Mouse (Mus musculus): Measurements from ENCODE around the gene Tmem106a. TPM values are rescaled to one million over a fixed set of nuclear protein-coding genes. Genes with fewer than 3 reads are reported as not detected.

Tmem106a gene
- 3.5 and 4.9 TPM in 2 replicates for polyA plus RNA-seq (2015; fragmentation: Nextera tagmentation; extraction: Ambion mirVana)

DNA sequence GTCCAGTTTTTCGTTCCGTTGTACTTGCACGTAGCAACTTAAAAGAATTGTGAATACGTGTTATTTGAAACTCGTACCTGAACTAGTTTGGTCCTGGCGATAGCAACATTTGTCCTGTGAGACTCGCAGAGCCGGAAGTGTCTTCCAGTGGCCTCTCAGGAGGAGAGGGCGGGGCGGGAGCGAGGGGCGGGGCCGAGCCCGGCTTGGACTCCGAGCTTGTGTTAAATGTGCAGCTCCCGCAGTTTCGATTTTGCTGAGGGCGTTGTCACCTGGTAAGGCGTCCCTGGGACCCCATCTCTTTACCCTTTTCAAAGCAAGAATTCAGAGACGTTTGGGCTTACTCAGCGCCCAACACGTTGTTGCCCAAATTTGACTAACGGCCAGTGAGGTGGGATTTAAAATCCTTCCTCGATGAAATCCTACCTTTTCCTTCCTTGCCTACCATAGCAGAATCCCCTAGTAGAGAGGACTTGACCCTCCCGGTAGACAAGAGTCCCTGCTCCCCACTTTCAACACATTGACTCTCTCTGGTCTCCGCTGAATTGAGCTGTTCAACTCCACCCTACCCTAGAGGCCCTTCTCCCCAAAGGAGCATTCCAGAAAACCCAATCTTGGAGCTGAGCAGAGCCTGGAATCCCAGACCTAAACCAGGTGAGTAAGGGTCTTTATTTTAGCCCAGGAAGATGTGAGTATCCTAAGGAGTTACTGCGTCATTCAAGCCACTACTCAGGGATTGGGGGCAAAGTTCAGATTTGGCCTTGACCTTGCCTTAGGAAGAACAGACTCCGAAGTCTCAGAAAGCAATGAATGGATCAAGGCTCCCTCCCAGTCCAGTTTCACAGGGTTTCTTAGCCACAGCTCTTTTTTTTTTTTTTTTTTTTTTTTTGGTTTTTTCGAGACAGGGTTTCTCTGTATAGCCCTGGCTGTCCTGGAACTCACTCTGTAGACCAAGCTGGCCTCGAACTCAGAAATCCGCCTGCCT is at the start of gene Tmem106a:
Gene Tmem106a, plus strand, starts transcription at position 189 of the 982 bp plus-strand sequence.
- H3K4me3 ChIP-seq, result peak within 1 kb of the TSS; percentile 31
- no peak for ATAC-seq (ENCODE audit: low read depth)
- WGBS, result 24% methylated on average over 31 of the region's 31 CpGs
- H3K4me1 ChIP-seq (replicated peaks), result peaks cover 8% of the 10 kb centered on the region
- H3K9ac ChIP-seq, result peak within 1 kb of the TSS; percentile 31
- peaks cover 57% of the 10 kb centered on the region for H3K36me3 ChIP-seq
- H3K27me3 ChIP-seq, result no peaks in the 10 kb centered on the region
- no peak within 1 kb of the TSS for H3K27ac ChIP-seq (replicated peaks)
- H3K9me3 ChIP-seq, result no peaks in the 10 kb centered on the region
- H3K4me2 ChIP-seq, result peak within 1 kb of the TSS; percentile 47

DNA sequence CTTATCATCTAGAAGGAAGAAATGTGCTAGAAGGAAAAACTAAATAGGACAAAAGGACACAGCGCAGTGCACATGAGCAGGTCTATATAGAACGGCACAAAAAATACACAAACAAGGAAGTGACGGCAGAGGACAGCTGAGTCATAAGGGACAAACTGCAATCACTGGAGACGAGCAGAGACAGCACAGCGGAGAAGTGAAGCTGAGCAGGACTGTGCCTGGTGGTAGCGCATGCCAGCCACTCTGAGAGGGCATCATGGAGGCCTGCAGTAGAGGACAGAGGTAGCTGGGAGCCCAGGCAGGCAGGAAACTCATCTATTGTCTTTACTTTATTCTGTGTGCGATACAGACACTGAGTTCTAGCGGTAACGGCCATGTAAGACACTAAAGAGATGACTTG is 38.5 kb upstream of the Tmem106a start:
- WGBS, result 86% methylated on average over 9 of the region's 9 CpGs
- Histone ChIP-seq H3K27ac (replicated peaks) (no peak overlapping the region), H3K9me3 (no peaks in the 10 kb centered on the region), H3K36me3 (no peaks in the 10 kb centered on the region), H3K9ac (no peak overlapping the region), H3K4me1 (replicated peaks) (no peaks in the 10 kb centered on the region), H3K4me3 (no peak overlapping the region), H3K27me3 (no peaks in the 10 kb centered on the region), H3K4me2 (no peak overlapping the region)
- no peak for ATAC-seq (ENCODE audit: low read depth)

GRCm38 (mm10) chr11:101544132-101544531 is 37.9 kb upstream of the Tmem106a start:
- Histone ChIP-seq H3K4me1 (replicated peaks) (no peaks in the 10 kb centered on the region), H3K9me3 (no peaks in the 10 kb centered on the region), H3K27ac (replicated peaks) (no peak overlapping the region), H3K4me3 (no peak overlapping the region), H3K36me3 (no peaks in the 10 kb centered on the region), H3K27me3 (no peaks in the 10 kb centered on the region), H3K9ac (no peak overlapping the region), H3K4me2 (no peak overlapping the region)
- WGBS, result 74% methylated on average over 1 of the region's 1 CpGs
- ATAC-seq (ENCODE audit: low read depth), result no peak

- H3K27me3 ChIP-seq, result no peaks in the 10 kb centered on the region
- H3K4me1 ChIP-seq (replicated peaks), result peaks cover 14% of the 10 kb centered on the region
- no peaks in the 10 kb centered on the region for H3K36me3 ChIP-seq
- ATAC-seq (ENCODE audit: low read depth), result no peak
- no peak overlapping the region for H3K9ac ChIP-seq
- H3K27ac ChIP-seq (replicated peaks), result no peak overlapping the region
- no peak overlapping the region for H3K4me3 ChIP-seq
- no peaks in the 10 kb centered on the region for H3K9me3 ChIP-seq
- no peak overlapping the region for H3K4me2 ChIP-seq
These were observed 33.5 kb upstream of the Tmem106a start for GRCm38 (mm10) chr11:101548526-101548925.

DNA sequence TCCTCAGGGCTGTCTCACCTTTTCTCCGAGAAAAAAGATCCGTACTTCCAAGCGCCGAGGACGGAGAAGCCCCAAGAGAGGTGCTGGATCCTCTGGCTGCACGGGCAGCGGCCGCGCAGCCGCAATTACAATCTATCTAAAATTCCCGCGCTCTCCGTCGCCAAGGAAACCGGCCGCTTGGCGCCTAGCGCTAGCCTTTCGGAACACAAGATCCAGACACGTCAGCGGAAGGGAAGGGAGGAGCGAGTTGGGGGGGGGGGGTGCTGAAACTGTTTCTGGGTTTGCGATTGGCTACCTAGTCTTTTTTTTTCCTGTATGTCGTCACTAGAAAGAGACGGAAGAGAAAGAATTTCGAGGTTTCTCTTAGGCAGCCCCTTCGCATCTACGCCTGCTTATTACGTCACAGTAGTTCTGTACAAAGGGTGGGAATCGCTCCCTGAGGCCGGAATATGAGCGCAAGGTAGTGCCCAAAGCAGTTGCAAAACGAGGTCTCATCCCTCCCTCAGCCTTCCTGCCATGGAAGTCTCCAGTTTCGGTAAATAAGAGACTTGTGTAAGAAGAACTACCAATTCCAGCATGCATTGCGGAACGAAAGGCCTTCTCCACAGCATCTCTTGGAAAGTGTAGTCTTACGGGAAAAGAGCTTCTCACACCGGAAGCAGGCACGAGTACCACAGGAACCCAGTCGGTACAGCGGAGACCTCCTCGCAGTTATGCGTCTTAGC is 30.1 kb upstream of the Tmem106a start, which contains the start of the genes Brca1 and Nbr1:
Gene Brca1, minus strand, starts transcription at position 205 of the 725 bp plus-strand sequence.
Gene Nbr1, plus strand, starts transcription at position 399 of the 725 bp plus-strand sequence.
- peaks cover 9% of the 10 kb centered on the region for H3K36me3 ChIP-seq
- peak; percentile 84 for ATAC-seq (ENCODE audit: low read depth)
- peak within 1 kb of the TSS; percentile 82 for H3K4me3 ChIP-seq
- no peaks in the 10 kb centered on the region for H3K27me3 ChIP-seq
- H3K9ac ChIP-seq, result peak within 1 kb of the TSS; percentile 87
- under 1% methylated on average over 43 of the region's 43 CpGs for WGBS
- H3K4me1 ChIP-seq (replicated peaks), result peaks cover 44% of the 10 kb centered on the region
- H3K4me2 ChIP-seq, result peak within 1 kb of the TSS; percentile 86
- H3K9me3 ChIP-seq, result no peaks in the 10 kb centered on the region
- H3K27ac ChIP-seq (replicated peaks), result peak within 1 kb of the TSS; percentile 97

DNA sequence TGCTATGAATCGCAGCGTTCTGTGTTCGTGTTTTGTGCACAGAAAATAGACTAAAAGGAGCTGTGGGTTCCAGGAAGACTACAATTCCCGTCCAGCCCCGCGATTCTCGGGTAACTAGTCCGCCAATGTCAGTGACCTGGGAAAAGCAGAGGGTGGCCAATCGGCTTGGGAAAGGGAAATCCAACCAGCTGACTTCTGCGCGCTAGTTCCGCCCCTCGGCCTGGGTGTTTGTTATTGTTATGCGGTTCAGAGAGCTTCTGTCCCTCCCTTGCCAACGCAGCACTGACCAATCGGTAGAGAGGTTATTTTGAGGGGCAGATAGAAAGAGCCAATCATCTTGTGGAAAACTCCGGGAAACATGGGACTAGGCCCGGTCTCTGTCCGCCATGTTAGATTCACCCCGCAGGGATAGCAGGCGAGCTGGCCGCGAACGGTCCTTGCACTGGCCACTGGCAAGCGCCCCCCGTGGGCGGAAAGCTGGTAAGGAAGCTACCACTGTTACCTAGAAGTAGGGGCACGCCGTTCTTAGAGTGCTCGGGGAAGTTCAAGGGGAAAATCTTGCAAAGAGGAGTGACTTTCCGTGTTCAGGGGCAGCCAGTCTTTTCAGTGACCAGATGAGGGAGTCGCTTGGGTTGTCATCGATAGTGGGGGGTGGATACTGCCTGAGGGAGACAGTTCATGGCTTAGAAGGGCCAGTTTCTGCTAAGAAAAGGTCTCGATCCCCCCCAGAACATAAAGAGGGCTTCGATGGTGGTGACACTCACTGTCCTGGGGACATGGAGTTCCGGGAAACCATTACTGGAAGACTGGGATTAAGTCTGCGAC is 29.4 kb upstream of the Tmem106a start:
- H3K27me3 ChIP-seq, result no peaks in the 10 kb centered on the region
- WGBS, result under 1% methylated on average over 37 of the region's 37 CpGs
- H3K4me3 ChIP-seq, result peak overlapping the region; percentile 82
- H3K9me3 ChIP-seq, result no peaks in the 10 kb centered on the region
- H3K36me3 ChIP-seq, result peaks cover 17% of the 10 kb centered on the region
- peak; percentile 99 for ATAC-seq (ENCODE audit: low read depth)
- H3K27ac ChIP-seq (replicated peaks), result peak overlapping the region; percentile 97
- peak overlapping the region; percentile 87 for H3K9ac ChIP-seq
- H3K4me2 ChIP-seq, result peak overlapping the region; percentile 86
- peaks cover 45% of the 10 kb centered on the region for H3K4me1 ChIP-seq (replicated peaks)

DNA sequence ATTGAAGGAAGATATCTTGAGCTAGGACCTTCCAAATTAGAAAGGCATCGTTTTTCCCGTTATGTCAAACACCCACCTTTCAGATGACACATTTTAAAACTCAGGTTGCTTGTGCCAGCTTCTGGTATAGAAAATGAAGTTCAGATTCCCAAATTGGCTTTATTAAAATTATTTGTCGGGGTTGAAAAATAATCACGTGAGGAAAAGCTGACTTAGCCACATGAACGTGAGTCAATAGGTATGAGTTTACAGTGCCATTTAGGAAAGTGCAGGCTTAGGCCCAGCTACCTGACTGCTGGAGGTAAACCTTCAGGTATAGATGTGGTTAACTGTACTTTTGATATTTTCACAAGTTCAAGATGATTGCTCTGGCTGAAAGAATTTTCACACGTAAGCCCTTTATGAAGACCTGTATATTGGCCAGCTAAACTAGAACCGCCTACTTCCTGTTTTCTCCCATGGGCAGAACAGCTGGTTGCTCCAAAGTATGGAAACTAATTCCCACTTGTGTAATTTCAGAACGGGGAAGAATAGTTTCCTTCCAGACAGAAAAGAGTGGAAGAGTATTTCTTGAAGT is 28.6 kb upstream of the Tmem106a start:
- Histone ChIP-seq H3K9ac (peak overlapping the region; percentile 87), H3K4me3 (peak overlapping the region; percentile 82), H3K27ac (replicated peaks) (peak overlapping the region; percentile 97), H3K4me1 (replicated peaks) (peaks cover 45% of the 10 kb centered on the region), H3K27me3 (no peaks in the 10 kb centered on the region), H3K4me2 (peak overlapping the region; percentile 86), H3K36me3 (peaks cover 24% of the 10 kb centered on the region), H3K9me3 (no peaks in the 10 kb centered on the region)
- ATAC-seq (ENCODE audit: low read depth), result no peak
- whole genome bisulfite sequencing, result 25% methylated on average over 8 of the region's 8 CpGs

GRCm38 (mm10) chr11:101556541-101556940 is 25.5 kb upstream of the Tmem106a start:
- Histone ChIP-seq H3K36me3 (peaks cover 54% of the 10 kb centered on the region), H3K9ac (no peak overlapping the region), H3K27ac (replicated peaks) (no peak overlapping the region), H3K4me1 (replicated peaks) (peaks cover 33% of the 10 kb centered on the region), H3K27me3 (no peaks in the 10 kb centered on the region), H3K4me2 (no peak overlapping the region), H3K9me3 (no peaks in the 10 kb centered on the region), H3K4me3 (no peak overlapping the region)
- WGBS, result 90% methylated on average over 7 of the region's 7 CpGs
- no peak for ATAC-seq (ENCODE audit: low read depth)

DNA sequence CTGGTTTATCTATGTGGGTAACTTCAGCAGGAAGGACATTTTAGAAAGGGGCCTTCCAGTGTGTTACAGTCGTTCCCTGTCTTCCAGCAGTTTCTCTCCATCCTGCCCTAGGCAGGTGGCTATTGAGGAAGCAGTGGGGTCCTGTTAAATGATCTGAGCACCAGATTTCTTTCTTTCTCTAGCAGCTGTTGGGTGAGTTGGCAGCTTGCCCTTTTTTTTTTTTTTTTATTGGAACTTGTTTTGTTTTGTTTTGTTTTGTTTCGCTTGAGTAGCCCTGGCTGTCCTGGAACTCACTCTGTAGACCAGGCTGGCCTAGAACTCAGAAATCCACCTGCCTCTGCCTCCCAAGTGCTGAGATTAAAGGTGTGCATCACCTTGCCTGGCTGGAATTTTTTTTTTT is 25.1 kb upstream of the Tmem106a start:
- Histone ChIP-seq H3K4me2 (no peak overlapping the region), H3K9ac (no peak overlapping the region), H3K4me3 (no peak overlapping the region), H3K36me3 (peaks cover 58% of the 10 kb centered on the region), H3K27me3 (no peaks in the 10 kb centered on the region), H3K27ac (replicated peaks) (no peak overlapping the region), H3K9me3 (no peaks in the 10 kb centered on the region), H3K4me1 (replicated peaks) (peaks cover 33% of the 10 kb centered on the region)
- WGBS, result 74% methylated on average over 2 of the region's 2 CpGs
- ATAC-seq (ENCODE audit: low read depth), result no peak

DNA sequence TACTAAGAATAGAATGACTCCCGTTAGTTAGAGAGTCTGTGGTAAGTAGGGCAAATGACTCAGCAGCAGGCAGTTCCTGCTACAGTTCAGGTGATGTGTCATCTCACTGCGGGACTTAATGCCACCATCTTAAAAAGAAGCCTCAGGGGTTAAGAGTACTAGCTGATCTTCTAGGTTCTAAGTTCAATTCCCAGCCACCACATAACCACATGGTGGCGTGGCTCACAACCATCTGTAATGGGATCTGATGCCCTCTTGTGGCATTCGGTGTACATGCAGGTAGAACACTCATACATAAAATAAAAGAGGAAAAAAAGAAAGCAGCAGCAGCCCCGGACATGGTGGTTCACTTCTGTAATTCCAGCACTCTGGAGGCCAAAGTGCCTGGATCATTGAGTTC is 19.7 kb upstream of the Tmem106a start:
- peaks cover 93% of the 10 kb centered on the region for H3K36me3 ChIP-seq
- H3K4me1 ChIP-seq (replicated peaks), result no peaks in the 10 kb centered on the region
- no peak for ATAC-seq (ENCODE audit: low read depth)
- no peak overlapping the region for H3K4me2 ChIP-seq
- H3K4me3 ChIP-seq, result no peak overlapping the region
- no peak overlapping the region for H3K9ac ChIP-seq
- 38% methylated on average over 5 of the region's 5 CpGs for WGBS
- no peaks in the 10 kb centered on the region for H3K27me3 ChIP-seq
- H3K27ac ChIP-seq (replicated peaks), result no peak overlapping the region
- H3K9me3 ChIP-seq, result no peaks in the 10 kb centered on the region

GRCm38 (mm10) chr11:101568421-101568820 is 13.6 kb upstream of the Tmem106a start:
- no peaks in the 10 kb centered on the region for H3K9me3 ChIP-seq
- no peak for ATAC-seq (ENCODE audit: low read depth)
- H3K4me1 ChIP-seq (replicated peaks), result no peaks in the 10 kb centered on the region
- 88% methylated on average over 3 of the region's 3 CpGs for WGBS
- no peak overlapping the region for H3K27ac ChIP-seq (replicated peaks)
- H3K9ac ChIP-seq, result no peak overlapping the region
- H3K4me3 ChIP-seq, result no peak overlapping the region
- no peak overlapping the region for H3K4me2 ChIP-seq
- H3K27me3 ChIP-seq, result no peaks in the 10 kb centered on the region
- peaks cover 95% of the 10 kb centered on the region for H3K36me3 ChIP-seq

Measured in neural tube, embryonic 13.5 days (tissue).